Mouse (Mus musculus): ENCODE results near the gene 2300002M23Rik.

DNA sequence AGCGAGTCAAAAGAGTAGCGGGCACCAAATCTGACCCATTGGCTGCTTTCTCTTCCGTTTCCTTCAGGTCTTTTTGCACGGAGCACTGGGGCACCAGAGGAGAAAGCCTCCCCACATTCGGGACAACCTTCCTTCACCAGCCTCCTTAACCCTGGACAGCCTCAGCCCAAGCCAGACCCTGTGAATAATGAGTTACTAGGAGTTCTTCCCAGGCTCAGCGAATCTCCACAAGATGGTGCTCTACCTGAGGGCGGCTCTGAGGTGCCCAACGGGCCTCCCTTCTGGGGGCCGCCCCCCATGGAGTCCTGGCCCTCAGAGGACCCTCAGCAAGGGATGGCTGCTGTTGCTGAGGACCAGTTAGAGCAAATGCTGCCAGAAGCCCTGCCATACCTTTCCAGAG lies 517 bp downstream of the 2300002M23Rik start:
- TF ChIP-seq CTCF (IDR thresholded peaks at IDR 0.05; ENCODE audit: borderline replicate concordance, extremely low read depth, insufficient read depth, insufficient read length) (no peak), POLR2A (IDR thresholded peaks at IDR 0.05; ENCODE audit: borderline replicate concordance, extremely low read depth, insufficient read depth, insufficient read length, poor library complexity, severe bottlenecking) (no peak)
